8 mouse cellular contexts compared by ENCODE assay signal in the genomic region with DNA sequence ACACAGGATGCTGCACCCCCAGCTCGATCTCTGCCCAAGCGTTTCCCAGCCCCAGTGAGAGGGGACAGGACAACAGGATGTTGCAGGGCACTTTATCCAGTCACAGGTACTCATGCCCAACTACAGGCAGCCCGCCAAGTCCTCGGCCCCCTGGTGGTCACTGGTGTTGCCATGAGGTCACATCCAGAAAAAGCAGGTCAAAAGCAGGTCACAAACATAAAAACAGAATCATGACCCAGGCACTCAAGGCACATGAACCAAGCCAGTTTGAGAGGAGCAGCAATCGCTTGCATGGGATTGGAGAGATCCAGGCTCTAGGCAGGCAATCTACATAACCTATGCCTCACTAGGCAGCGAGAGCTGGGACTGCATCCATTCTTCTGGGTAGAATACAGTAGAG. TPM values are rescaled to one million over a fixed set of nuclear protein-coding genes. Genes with fewer than 3 reads are reported as not detected.
DNase-seq lines count a peak whose midpoint lies in the region; ATAC-seq lines count a peak whose summit lies in the region.

No protein-coding gene starts in this region.

- H3K4me2 ChIP-seq in forebrain, embryonic 12.5 days = no peak overlapping the region
- H3K4me2 ChIP-seq in limb, embryonic 11.5 days (ENCODE audit: low read depth, severe bottlenecking) = no peak overlapping the region
- H3K4me2 ChIP-seq in midbrain, embryonic 16.5 days (ENCODE audit: low read length) = no peak overlapping the region

- 46% methylated on average over 6 of the region's 6 CpGs for WGBS in forebrain, embryonic 10.5 days
- 50% methylated on average over 6 of the region's 6 CpGs for WGBS in forebrain, embryonic 12.5 days
- WGBS in limb, embryonic 11.5 days = 34% methylated on average over 6 of the region's 6 CpGs
- WGBS in midbrain, embryonic 16.5 days = 48% methylated on average over 6 of the region's 6 CpGs

- H3K27me3 ChIP-seq in forebrain, embryonic 10.5 days (ENCODE audit: poor library complexity, severe bottlenecking) = no peaks in the 10 kb centered on the region
- H3K27me3 ChIP-seq in forebrain, embryonic 12.5 days = no peaks in the 10 kb centered on the region
- no peaks in the 10 kb centered on the region for H3K27me3 ChIP-seq in limb, embryonic 11.5 days (ENCODE audit: control insufficient read depth, insufficient read depth, low read length)
- no peaks in the 10 kb centered on the region for H3K27me3 ChIP-seq in midbrain, embryonic 16.5 days (ENCODE audit: control insufficient read depth, insufficient read depth, low read depth, low read length)

- intact Hi-C loops in heart, postnatal 14 days (cut with DNase I) = no loop called here

- no peak for ATAC-seq in forebrain, embryonic 12.5 days (ENCODE audit: low FRiP score)
- no peak for ATAC-seq in limb, embryonic 11.5 days (ENCODE audit: insufficient number of reproducible peaks, low FRiP score, low TSS enrichment, low read depth)
- ATAC-seq in midbrain, embryonic 16.5 days = 0 out of 2 replicates have a peak, but pooled peaks have one; percentile 33

- peaks cover 18% of the 10 kb centered on the region for H3K4me1 ChIP-seq in forebrain, embryonic 10.5 days
- 0 out of 2 replicates have a peak, but pooled peaks cover 6% of the 10 kb centered on the region for H3K4me1 ChIP-seq in forebrain, embryonic 12.5 days
- no peaks in the 10 kb centered on the region for H3K4me1 ChIP-seq in limb, embryonic 11.5 days (ENCODE audit: control insufficient read depth, insufficient read depth, low read length)
- H3K4me1 ChIP-seq in midbrain, embryonic 16.5 days (ENCODE audit: control insufficient read depth, insufficient read depth, low read length) = peaks cover 9% of the 10 kb centered on the region

- no peak overlapping the region for H3K4me3 ChIP-seq in forebrain, embryonic 10.5 days
- H3K4me3 ChIP-seq in forebrain, embryonic 12.5 days (replicated peaks) = no peak overlapping the region
- H3K4me3 ChIP-seq in limb, embryonic 11.5 days (ENCODE audit: low read depth, low read length) = no peak overlapping the region
- H3K4me3 ChIP-seq in midbrain, embryonic 16.5 days (ENCODE audit: low read depth, low read length) = no peak overlapping the region

- H3K9ac ChIP-seq in forebrain, embryonic 12.5 days = no peak overlapping the region
- H3K9ac ChIP-seq in limb, embryonic 11.5 days (ENCODE audit: low read length) = no peak overlapping the region; the same call in 1 of the 2 replicates
- H3K9ac ChIP-seq in midbrain, embryonic 16.5 days (ENCODE audit: low read depth, low read length) = no peak overlapping the region

- peak overlapping the region; percentile 44; the same call in 1 of the 2 replicates for H3K27ac ChIP-seq in forebrain, embryonic 10.5 days
- H3K27ac ChIP-seq in forebrain, embryonic 12.5 days = no peak overlapping the region
- no peak overlapping the region for H3K27ac ChIP-seq in limb, embryonic 11.5 days (replicated peaks; ENCODE audit: low read depth, low read length)
- H3K27ac ChIP-seq in midbrain, embryonic 16.5 days (ENCODE audit: low read length) = 0 out of 2 replicates have a peak overlapping the region, but pooled peaks have one; percentile 42

- H3K9me3 ChIP-seq in forebrain, embryonic 10.5 days = 0 out of 2 replicates have a peak, but pooled peaks cover 3% of the 10 kb centered on the region
- no peaks in the 10 kb centered on the region for H3K9me3 ChIP-seq in forebrain, embryonic 12.5 days
- H3K9me3 ChIP-seq in limb, embryonic 11.5 days (ENCODE audit: control insufficient read depth, low read length) = no peaks in the 10 kb centered on the region
- no peaks in the 10 kb centered on the region for H3K9me3 ChIP-seq in midbrain, embryonic 16.5 days (replicated peaks; ENCODE audit: control insufficient read depth, low read length, poor library complexity, severe bottlenecking)

- peak; percentile 32 for DNase-seq in forebrain, embryonic 10.5 days (ENCODE audit: extremely low spot score, low spot score)
- peak; percentile 52 for DNase-seq in ES-CJ7 (ENCODE audit: low read depth, low spot score)
- DNase-seq in cerebellum, postnatal 25 days = peak; percentile 74 to 82
- peak; percentile 62 to 80 for DNase-seq in heart, postnatal 14 days
- peak; percentile 65 for DNase-seq in limb, embryonic 11.5 days (ENCODE audit: low spot score)
- no peak for DNase-seq in layer of hippocampus, postnatal 36 days

- peaks cover 42% of the 10 kb centered on the region for H3K36me3 ChIP-seq in forebrain, embryonic 10.5 days (replicated peaks)
- 0 out of 2 replicates have a peak, but pooled peaks cover 4% of the 10 kb centered on the region for H3K36me3 ChIP-seq in forebrain, embryonic 12.5 days (replicated peaks)
- H3K36me3 ChIP-seq in limb, embryonic 11.5 days (ENCODE audit: control insufficient read depth, insufficient read depth, low read length) = peaks cover 14% of the 10 kb centered on the region
- no peaks in the 10 kb centered on the region for H3K36me3 ChIP-seq in midbrain, embryonic 16.5 days (ENCODE audit: control insufficient read depth, insufficient read depth, low read length)

RNA-seq across cellular contexts. Expression of a gene that starts 14.2 kb away (rescaled TPM):
- polyA plus RNA-seq in forebrain, embryonic 10.5 days (2016; fragmentation: Nextera tagmentation; extraction: Ambion mirVana) = 3.3 and 4.2 TPM in 2 replicates
- 1.7 and 2.2 TPM in 2 replicates for polyA plus RNA-seq in forebrain, embryonic 12.5 days (2016; fragmentation: Nextera tagmentation; extraction: Ambion mirVana)
- total RNA-seq in heart, postnatal 14 days (2021) = 10 to 100 TPM; 15.8 to 21.4 TPM
- 1.5 and 1.6 TPM in 2 replicates for polyA plus RNA-seq in limb, embryonic 11.5 days (2014; fragmentation: Nextera tagmentation; extraction: Ambion mirVana)
- polyA plus RNA-seq in midbrain, embryonic 16.5 days (2015; fragmentation: Nextera tagmentation; extraction: Ambion mirVana) = 0.75 and 1.0 TPM in 2 replicates
- total RNA-seq in layer of hippocampus, postnatal 36 days (2021) = 10 to 100 TPM; 12.8 to 15.5 TPM

RNA-seq across cellular contexts. Expression of a gene that starts 32.8 kb away (rescaled TPM):
- 0.31 and 0.42 TPM in 2 replicates for polyA plus RNA-seq in forebrain, embryonic 10.5 days (2016; fragmentation: Nextera tagmentation; extraction: Ambion mirVana)
- 0.24 and 0.36 TPM in 2 replicates for polyA plus RNA-seq in forebrain, embryonic 12.5 days (2016; fragmentation: Nextera tagmentation; extraction: Ambion mirVana)
- under 1 TPM in 1 of 2 experiments, not detected in 1; 0.26 TPM for total RNA-seq in heart, postnatal 14 days (2021)
- polyA plus RNA-seq in limb, embryonic 11.5 days (2014; fragmentation: Nextera tagmentation; extraction: Ambion mirVana) = 0.35 and 0.68 TPM in 2 replicates
- polyA plus RNA-seq in midbrain, embryonic 16.5 days (2015; fragmentation: Nextera tagmentation; extraction: Ambion mirVana) = 1.0 and 1.3 TPM in 2 replicates
- under 1 TPM; 0.80 to 0.86 TPM for total RNA-seq in layer of hippocampus, postnatal 36 days (2021)

RNA-seq across cellular contexts. Expression of a gene that starts 32.9 kb away (rescaled TPM):
- 29.9 and 30.4 TPM in 2 replicates for polyA plus RNA-seq in forebrain, embryonic 10.5 days (2016; fragmentation: Nextera tagmentation; extraction: Ambion mirVana)
- 23.1 and 27.7 TPM in 2 replicates for polyA plus RNA-seq in forebrain, embryonic 12.5 days (2016; fragmentation: Nextera tagmentation; extraction: Ambion mirVana)
- 10 to 100 TPM; 21.4 to 22.8 TPM for total RNA-seq in heart, postnatal 14 days (2021)
- polyA plus RNA-seq in limb, embryonic 11.5 days (2014; fragmentation: Nextera tagmentation; extraction: Ambion mirVana) = 23.3 and 23.8 TPM in 2 replicates
- polyA plus RNA-seq in midbrain, embryonic 16.5 days (2015; fragmentation: Nextera tagmentation; extraction: Ambion mirVana) = 27.3 and 29.2 TPM in 2 replicates
- total RNA-seq in layer of hippocampus, postnatal 36 days (2021) = 10 to 100 TPM; 33.4 to 35.2 TPM

RNA-seq across cellular contexts. Expression of a gene that starts 53.2 kb away (rescaled TPM):
- not detected in 2 replicates for polyA plus RNA-seq in forebrain, embryonic 10.5 days (2016; fragmentation: Nextera tagmentation; extraction: Ambion mirVana)
- polyA plus RNA-seq in forebrain, embryonic 12.5 days (2016; fragmentation: Nextera tagmentation; extraction: Ambion mirVana) = 0.04 TPM in 1 of 2 replicates, not detected in the other
- total RNA-seq in heart, postnatal 14 days (2021) = 100 to 1,000 TPM; 105 to 114 TPM
- not detected in 2 replicates for polyA plus RNA-seq in limb, embryonic 11.5 days (2014; fragmentation: Nextera tagmentation; extraction: Ambion mirVana)
- polyA plus RNA-seq in midbrain, embryonic 16.5 days (2015; fragmentation: Nextera tagmentation; extraction: Ambion mirVana) = not detected in 2 replicates
- total RNA-seq in layer of hippocampus, postnatal 36 days (2021) = under 1 TPM; 0.05 to 0.20 TPM

Comparison
In these comparisons a context has a peak if more than half of its experiments do, and no peak if none do; other contexts are left out.
1. H3K27ac ChIP-seq: peak in forebrain, embryonic 10.5 days (single experiment) and midbrain, embryonic 16.5 days (single experiment); none in forebrain, embryonic 12.5 days (single experiment) and limb, embryonic 11.5 days (single experiment).
2. DNase-seq: peak in forebrain, embryonic 10.5 days (single experiment), ES-CJ7 (single experiment), cerebellum, postnatal 25 days (2 of 2), heart, postnatal 14 days (2 of 2) and limb, embryonic 11.5 days (single experiment); none in layer of hippocampus, postnatal 36 days (0 of 2).